Mouse (Mus musculus) cerebral cortex, adult 2 months (tissue): ENCODE data around the gene Zbtb37.

Experiments
- WGBS: fragments of 180-500 bp; shearing (Covaris S2); methylation state at CpG from one replicate; pipeline ENCODE4 v1.1.7; 2018; 5-methylcytosine and 5-hydroxymethylcytosine counted together

Gene Zbtb37

GRCm38 (mm10) chr1:161034435-161035280 lies at the start of gene Zbtb37:
Gene Zbtb37 (minus strand): TSS chr1:161034849.
- under 1% methylated on average over 74 of the region's 76 CpGs for WGBS

- 94% methylated on average over 3 of the region's 3 CpGs for WGBS
These were observed 42.6 kb upstream of the Zbtb37 start for GRCm38 (mm10) chr1:161077243-161077642.

GRCm38 (mm10) chr1:161076238-161076637 lies 41.6 kb upstream of the Zbtb37 start:
- WGBS: 88% methylated on average over 6 of the region's 6 CpGs

GRCm38 (mm10) chr1:161071272-161071620 lies 36.6 kb upstream of the Zbtb37 start:
- WGBS: under 1% methylated on average over 12 of the region's 12 CpGs

GRCm38 (mm10) chr1:161070352-161071271 lies 36.0 kb upstream of the Zbtb37 start, which contains the start of the genes Dars2 and Cenpl:
Gene Dars2 (minus strand): TSS chr1:161070658.
Gene Cenpl (plus strand): TSS chr1:161070713.
- WGBS: under 1% methylated on average over 57 of the region's 57 CpGs

- 87% methylated on average over 1 of the region's 1 CpGs for WGBS
These were observed 28.7 kb upstream of the Zbtb37 start for GRCm38 (mm10) chr1:161063351-161063750.

GRCm38 (mm10) chr1:161057164-161057563 lies 22.5 kb upstream of the Zbtb37 start:
- WGBS: 100% methylated on average over 1 of the region's 1 CpGs

- WGBS: 79% methylated on average over 3 of the region's 3 CpGs
These were observed 12.3 kb upstream of the Zbtb37 start for GRCm38 (mm10) chr1:161046972-161047371.

GRCm38 (mm10) chr1:161041261-161042020 lies 6.8 kb upstream of the Zbtb37 start:
- 92% methylated on average over 7 of the region's 7 CpGs for WGBS

- 50% methylated on average over 1 of the region's 1 CpGs for WGBS
These were observed 5.7 kb upstream of the Zbtb37 start for GRCm38 (mm10) chr1:161040426-161040770.

- 42% methylated on average over 3 of the region's 3 CpGs for WGBS
These were observed 5.2 kb upstream of the Zbtb37 start for GRCm38 (mm10) chr1:161039741-161040425.

GRCm38 (mm10) chr1:161038968-161039721 lies 4.5 kb upstream of the Zbtb37 start:
- WGBS: 29% methylated on average over 3 of the region's 3 CpGs

- WGBS: 25% methylated on average over 3 of the region's 3 CpGs
These were observed 3.4 kb upstream of the Zbtb37 start for GRCm38 (mm10) chr1:161038004-161038403.

- 26% methylated on average over 3 of the region's 3 CpGs for WGBS
These were observed 3.0 kb upstream of the Zbtb37 start for GRCm38 (mm10) chr1:161037599-161037998.

- WGBS: 2% methylated on average over 1 of the region's 1 CpGs
These were observed 2.4 kb upstream of the Zbtb37 start for GRCm38 (mm10) chr1:161037026-161037425.

- WGBS: under 1% methylated on average over 5 of the region's 5 CpGs
These were observed 1.8 kb upstream of the Zbtb37 start for GRCm38 (mm10) chr1:161036411-161036841.

- 4% methylated on average over 6 of the region's 6 CpGs for WGBS
These were observed 1.2 kb upstream of the Zbtb37 start for GRCm38 (mm10) chr1:161035786-161036404.

- under 1% methylated on average over 14 of the region's 14 CpGs for WGBS
These were observed 684 bp upstream of the Zbtb37 start for GRCm38 (mm10) chr1:161035281-161035785.

- 2% methylated on average over 21 of the region's 21 CpGs for WGBS
These were observed 704 bp downstream of the Zbtb37 start for GRCm38 (mm10) chr1:161033856-161034434.
